In genomic region chr1:169187658-169188057, GRCm38 (mm10) we compare ENCODE assay signal across 11 mouse cellular contexts.
DNase-seq lines count a peak whose midpoint lies in the region.
"Had no signal": no experiment of that assay in that cellular context is flagged by ENCODE, and none has a peak within 500 bp of the region (broad histone marks: within the 10 kb centered on the region; RNA-seq: fewer than 3 reads in every experiment).

No protein-coding gene starts in this region.

- peak; percentile 10 to 18 for DNase-seq in frontal cortex, postnatal 10 days (ENCODE audit: low spot score in 2 of 2)
- no peak for DNase-seq in frontal cortex, postnatal 25 days (ENCODE audit: low spot score in 2 of 2)
- DNase-seq in layer of hippocampus, adult 11-12 months (ENCODE audit: low spot score), result peak; percentile 4
- DNase-seq in layer of hippocampus, postnatal 25 days (ENCODE audit: extremely low spot score in 1 of 2, low spot score in 1 of 2), result no peak
- DNase-seq in brain, adult 2 months (ENCODE audit: low read depth, low spot score), result peak; percentile 79
- peak; percentile 7 for DNase-seq in layer of hippocampus, adult 9-11 months
- no peak for DNase-seq in cerebellum, adult 11 months
- no peak for DNase-seq in adrenal gland, postnatal 25 days
- DNase-seq: cerebellum, adult 2 months; kidney, adult 18-20 months; thymus, adult 2 months had no signal

Comparison
In these comparisons a context has a peak if more than half of its experiments do, and no peak if none do; other contexts are left out.
1. DNase-seq: peak in frontal cortex, postnatal 10 days (2 of 2), layer of hippocampus, adult 11-12 months (single experiment), brain, adult 2 months (single experiment) and layer of hippocampus, adult 9-11 months (single experiment); none in frontal cortex, postnatal 25 days (0 of 2), layer of hippocampus, postnatal 25 days (0 of 2), cerebellum, adult 11 months (single experiment) and adrenal gland, postnatal 25 days (single experiment).